Mouse (Mus musculus): ENCODE results near the gene Rragd. TPM values are rescaled to one million over a fixed set of nuclear protein-coding genes. Genes with fewer than 3 reads are reported as not detected.

Rragd gene
- polyA plus RNA-seq, 1 experiment from 2014 or later = 37.1 TPM

- peaks cover 4% of the 10 kb centered on the region; the same call in 1 of the 2 replicates for H3K36me3 ChIP-seq
- H3K9me3 ChIP-seq = no peaks in the 10 kb centered on the region
- no peak overlapping the region for H3K27ac ChIP-seq (replicated peaks)
- no peak overlapping the region for H3K4me2 ChIP-seq
- H3K4me1 ChIP-seq (replicated peaks) = peaks cover 7% of the 10 kb centered on the region
- no peak for ATAC-seq (ENCODE audit: low FRiP score, low read depth)
- no peaks in the 10 kb centered on the region for H3K27me3 ChIP-seq
- no peak overlapping the region for H3K4me3 ChIP-seq
- no peak overlapping the region for H3K9ac ChIP-seq
- 87% methylated on average over 8 of the region's 8 CpGs for WGBS
These were observed 41.6 kb downstream of the Rragd start for GRCm38 (mm10) chr4:33024420-33024819.

GRCm38 (mm10) chr4:33029104-33029503 lies 46.3 kb downstream of the Rragd start:
- no peak for ATAC-seq (ENCODE audit: low FRiP score, low read depth)
- Histone ChIP-seq H3K4me3 (no peak overlapping the region), H3K36me3 (peaks cover 4% of the 10 kb centered on the region; the same call in 1 of the 2 replicates), H3K27ac (replicated peaks) (no peak overlapping the region), H3K9ac (0 out of 2 replicates have a peak overlapping the region, but pooled peaks have one; percentile 2), H3K4me2 (0 out of 2 replicates have a peak overlapping the region, but pooled peaks have one; percentile 3), H3K27me3 (no peaks in the 10 kb centered on the region), H3K4me1 (replicated peaks) (peaks cover 34% of the 10 kb centered on the region), H3K9me3 (no peaks in the 10 kb centered on the region)
- 89% methylated on average over 7 of the region's 7 CpGs for WGBS

- peaks cover 6% of the 10 kb centered on the region; the same call in 1 of the 2 replicates for H3K36me3 ChIP-seq
- peak; percentile 82 for ATAC-seq (ENCODE audit: low FRiP score, low read depth)
- H3K9me3 ChIP-seq = no peaks in the 10 kb centered on the region
- H3K4me3 ChIP-seq = peak overlapping the region; percentile 66
- no peaks in the 10 kb centered on the region for H3K27me3 ChIP-seq
- peaks cover 37% of the 10 kb centered on the region for H3K4me1 ChIP-seq (replicated peaks)
- H3K9ac ChIP-seq = peak overlapping the region; percentile 84
- H3K27ac ChIP-seq (replicated peaks) = peak overlapping the region; percentile 96
- peak overlapping the region; percentile 58 for H3K4me2 ChIP-seq
- WGBS = 1% methylated on average over 55 of the region's 55 CpGs
These were observed 47.7 kb downstream of the Rragd start for GRCm38 (mm10) chr4:33030264-33031194.

GRCm38 (mm10) chr4:33031195-33031960 lies 48.5 kb downstream of the Rragd start, which contains the start of gene Ube2j1:
Ube2j1 (plus strand) TSS chr4:33031416.
- peak within 1 kb of the TSS; percentile 96 for H3K27ac ChIP-seq (replicated peaks)
- no peaks in the 10 kb centered on the region for H3K27me3 ChIP-seq
- ATAC-seq (ENCODE audit: low FRiP score, low read depth) = peak; percentile 97
- peaks cover 6% of the 10 kb centered on the region; the same call in 1 of the 2 replicates for H3K36me3 ChIP-seq
- WGBS = under 1% methylated on average over 94 of the region's 123 CpGs
- peak within 1 kb of the TSS; percentile 66 for H3K4me3 ChIP-seq
- peaks cover 37% of the 10 kb centered on the region for H3K4me1 ChIP-seq (replicated peaks)
- no peaks in the 10 kb centered on the region for H3K9me3 ChIP-seq
- peak within 1 kb of the TSS; percentile 58 for H3K4me2 ChIP-seq
- peak within 1 kb of the TSS; percentile 84 for H3K9ac ChIP-seq

- no peak for ATAC-seq (ENCODE audit: low FRiP score, low read depth)
- Histone ChIP-seq H3K36me3 (peaks cover 11% of the 10 kb centered on the region; the same call in 1 of the 2 replicates), H3K9me3 (no peaks in the 10 kb centered on the region), H3K9ac (peak overlapping the region; percentile 84), H3K4me3 (peak overlapping the region; percentile 66), H3K27me3 (no peaks in the 10 kb centered on the region), H3K4me1 (replicated peaks) (peaks cover 37% of the 10 kb centered on the region), H3K27ac (replicated peaks) (peak overlapping the region; percentile 96), H3K4me2 (peak overlapping the region; percentile 58)
- WGBS = 5% methylated on average over 4 of the region's 4 CpGs
These were observed 49.2 kb downstream of the Rragd start for GRCm38 (mm10) chr4:33032045-33032444.

GRCm38 (mm10) chr4:33033515-33033914 lies 50.7 kb downstream of the Rragd start:
- Histone ChIP-seq H3K4me1 (replicated peaks) (peaks cover 37% of the 10 kb centered on the region), H3K27ac (replicated peaks) (no peak overlapping the region), H3K9ac (no peak overlapping the region), H3K27me3 (no peaks in the 10 kb centered on the region), H3K9me3 (no peaks in the 10 kb centered on the region), H3K4me2 (no peak overlapping the region), H3K36me3 (peaks cover 13% of the 10 kb centered on the region), H3K4me3 (no peak overlapping the region)
- WGBS = 88% methylated on average over 6 of the region's 6 CpGs
- ATAC-seq (ENCODE audit: low FRiP score, low read depth) = no peak

- ATAC-seq (ENCODE audit: low FRiP score, low read depth) = no peak
- H3K4me1 ChIP-seq (replicated peaks) = no peaks in the 10 kb centered on the region
- peaks cover 64% of the 10 kb centered on the region for H3K36me3 ChIP-seq
- no peak overlapping the region for H3K27ac ChIP-seq (replicated peaks)
- H3K9ac ChIP-seq = no peak overlapping the region
- H3K9me3 ChIP-seq = no peaks in the 10 kb centered on the region
- no peaks in the 10 kb centered on the region for H3K27me3 ChIP-seq
- no peak overlapping the region for H3K4me3 ChIP-seq
- 91% methylated on average over 4 of the region's 4 CpGs for WGBS
- H3K4me2 ChIP-seq = no peak overlapping the region
These were observed 57.0 kb downstream of the Rragd start for GRCm38 (mm10) chr4:33039826-33040225.

GRCm38 (mm10) chr4:33049601-33050000 lies 66.8 kb downstream of the Rragd start:
- 96% methylated on average over 11 of the region's 11 CpGs for WGBS
- ATAC-seq (ENCODE audit: low FRiP score, low read depth) = no peak

GRCm38 (mm10) chr4:33052055-33052454 lies 69.2 kb downstream of the Rragd start:
- Histone ChIP-seq H3K9ac (no peak overlapping the region), H3K27me3 (no peaks in the 10 kb centered on the region), H3K4me1 (replicated peaks) (no peaks in the 10 kb centered on the region), H3K27ac (replicated peaks) (no peak overlapping the region), H3K4me3 (no peak overlapping the region), H3K36me3 (peaks cover 44% of the 10 kb centered on the region), H3K4me2 (no peak overlapping the region), H3K9me3 (no peaks in the 10 kb centered on the region)
- ATAC-seq (ENCODE audit: low FRiP score, low read depth) = no peak
- 91% methylated on average over 3 of the region's 3 CpGs for WGBS

More at GRCm38 (mm10) chr4:33049601-33050000, 66.8 kb downstream of the Rragd start:
- no peak overlapping the region for H3K4me3 ChIP-seq
- H3K9ac ChIP-seq = no peak overlapping the region
- no peaks in the 10 kb centered on the region for H3K4me1 ChIP-seq (replicated peaks)
- H3K27me3 ChIP-seq = no peaks in the 10 kb centered on the region
- H3K27ac ChIP-seq (replicated peaks) = no peak overlapping the region
- peaks cover 62% of the 10 kb centered on the region for H3K36me3 ChIP-seq
- no peak overlapping the region for H3K4me2 ChIP-seq
- no peaks in the 10 kb centered on the region for H3K9me3 ChIP-seq

GRCm38 (mm10) chr4:33052650-33053049 lies 69.8 kb downstream of the Rragd start:
- ATAC-seq (ENCODE audit: low FRiP score, low read depth) = no peak
- no peak overlapping the region for H3K9ac ChIP-seq
- no peak overlapping the region for H3K27ac ChIP-seq (replicated peaks)
- H3K9me3 ChIP-seq = no peaks in the 10 kb centered on the region
- 86% methylated on average over 5 of the region's 5 CpGs for WGBS
- no peak overlapping the region for H3K4me2 ChIP-seq
- H3K4me1 ChIP-seq (replicated peaks) = no peaks in the 10 kb centered on the region
- no peak overlapping the region for H3K4me3 ChIP-seq
- H3K36me3 ChIP-seq = peaks cover 41% of the 10 kb centered on the region
- no peaks in the 10 kb centered on the region for H3K27me3 ChIP-seq

GRCm38 (mm10) chr4:33054426-33054825 lies 71.6 kb downstream of the Rragd start:
- Histone ChIP-seq H3K36me3 (peaks cover 27% of the 10 kb centered on the region), H3K4me2 (no peak overlapping the region), H3K27me3 (no peaks in the 10 kb centered on the region), H3K27ac (replicated peaks) (no peak overlapping the region), H3K4me1 (replicated peaks) (no peaks in the 10 kb centered on the region), H3K4me3 (no peak overlapping the region), H3K9me3 (no peaks in the 10 kb centered on the region), H3K9ac (no peak overlapping the region)
- no peak for ATAC-seq (ENCODE audit: low FRiP score, low read depth)

GRCm38 (mm10) chr4:33056317-33056716 lies 73.5 kb downstream of the Rragd start:
- H3K9me3 ChIP-seq = no peaks in the 10 kb centered on the region
- no peak overlapping the region for H3K4me2 ChIP-seq
- no peak for ATAC-seq (ENCODE audit: low FRiP score, low read depth)
- H3K9ac ChIP-seq = no peak overlapping the region
- no peaks in the 10 kb centered on the region for H3K27me3 ChIP-seq
- no peak overlapping the region for H3K4me3 ChIP-seq
- H3K36me3 ChIP-seq = peaks cover 13% of the 10 kb centered on the region
- 83% methylated on average over 1 of the region's 1 CpGs for WGBS
- no peaks in the 10 kb centered on the region for H3K4me1 ChIP-seq (replicated peaks)
- H3K27ac ChIP-seq (replicated peaks) = no peak overlapping the region
